Mouse (Mus musculus) testis, adult 2 months (tissue): ENCODE measurements around the gene Wdr25.

Experiments
- CTCF ChIP-seq: fragments of 200-500 bp; IDR thresholded peaks from 2 replicates; pipeline ENCODE4 v1.5.1; 2012; ENCODE audit warnings: low read depth, mild to moderate bottlenecking, inconsistent platforms, low read length, moderate library complexity; ENCODE audit not compliant: control insufficient read depth, insufficient read depth, insufficient replicate concordance
- POLR2A ChIP-seq: fragments of 200-500 bp; IDR thresholded peaks from 2 replicates; pipeline ENCODE4 v1.6.1; 2012; ENCODE audit warnings: low read depth, mild to moderate bottlenecking, inconsistent platforms, low read length, moderate library complexity; ENCODE audit not compliant: control insufficient read depth

- TF ChIP-seq POLR2A (no peak), CTCF (no peak)
These were observed 45.4 kb downstream of the Wdr25 start for GRCm38 (mm10) chr12:108938844-108939243.
